Mouse (Mus musculus): ENCODE data around the gene Clic3.

- TF ChIP-seq POLR2A (IDR thresholded peaks at IDR 0.05; ENCODE audit: low read depth, low read length) (no peak), CTCF (conservative IDR thresholded peaks at IDR 0.05; ENCODE audit: insufficient read depth, insufficient read length, low read depth, low read length) (0 out of 2 replicates have a peak, but pooled peaks have one; percentile 7)
Measured at GRCm38 (mm10) chr2:25498622-25499478, 42.2 kb downstream of the Clic3 start.
